Mouse (Mus musculus): ENCODE measurements around the gene Mtx2.

The Mtx2 gene

DNA sequence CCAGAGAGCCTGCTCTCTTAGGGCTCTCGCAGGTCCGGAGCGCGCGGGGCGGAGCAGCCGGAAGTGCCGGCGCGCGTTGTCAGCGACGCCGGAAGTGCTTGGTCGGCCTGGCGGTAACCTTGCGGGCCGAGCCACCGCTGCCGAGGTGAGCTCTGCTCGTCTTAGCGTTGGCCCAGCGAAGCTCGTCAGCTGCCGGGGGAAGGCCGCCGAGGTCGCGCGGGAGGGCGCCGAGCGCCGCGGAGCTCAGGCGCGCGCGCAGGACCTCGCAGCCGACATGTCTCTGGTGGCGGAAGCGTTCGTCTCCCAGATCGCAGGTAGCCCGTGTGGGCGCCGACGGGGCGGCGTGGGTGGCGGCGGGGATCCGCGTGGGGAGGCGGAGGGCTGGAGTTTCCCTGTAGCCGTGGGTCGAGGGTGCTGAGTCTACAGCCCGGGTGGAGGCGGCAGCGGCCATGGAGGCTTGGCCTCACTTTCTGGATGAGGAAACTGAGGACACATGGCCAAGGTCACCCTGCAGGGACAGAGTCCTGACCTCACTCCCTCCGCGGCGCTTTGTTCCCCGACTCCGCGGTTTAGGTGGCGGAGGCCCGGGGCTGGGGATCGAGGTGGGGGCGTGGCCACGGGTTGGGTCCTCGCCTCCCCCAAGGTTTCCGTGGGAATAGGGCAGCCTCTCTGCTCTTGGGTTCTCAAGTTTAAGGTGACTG is at the start of gene Mtx2:
Mtx2 (plus strand) TSS at position 74 of the 701 bp plus-strand sequence.
- peak; percentile 86 for DNase-seq

DNA sequence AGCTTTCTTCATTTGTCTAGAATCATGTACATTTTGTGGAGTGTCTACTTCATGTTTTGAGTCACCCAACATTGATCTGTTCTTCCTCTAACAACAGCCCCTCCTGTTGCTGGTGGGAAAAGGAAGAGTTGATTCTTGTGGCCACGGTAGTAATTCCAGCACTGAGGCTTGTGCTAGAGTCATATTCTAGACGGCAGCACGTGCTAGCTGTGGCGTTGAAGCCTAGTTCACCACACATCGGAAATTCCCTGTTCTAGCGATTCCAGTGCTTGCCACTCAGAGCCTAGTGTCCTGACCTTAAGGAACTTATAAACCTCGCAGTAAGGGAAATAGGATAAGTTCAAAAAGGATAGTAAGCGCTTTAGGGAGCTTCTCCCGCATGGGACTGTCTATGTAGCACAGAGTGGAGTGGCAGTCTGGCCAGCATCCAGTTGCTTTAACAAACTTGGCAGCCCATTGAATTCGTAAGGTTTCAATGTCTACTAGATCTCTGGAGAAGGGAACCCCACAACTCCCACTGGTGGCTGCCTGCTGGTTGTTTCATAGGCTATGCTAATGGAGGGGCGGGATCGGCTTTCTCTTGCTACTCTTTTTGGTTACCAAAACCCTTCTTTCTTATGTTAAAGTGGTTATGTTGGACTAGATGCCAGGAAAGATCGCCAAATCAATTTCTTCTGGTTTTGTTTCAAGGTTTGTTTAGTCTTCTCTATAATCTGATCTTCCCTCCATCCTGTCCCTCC is 47.9 kb upstream of the Mtx2 start:
- no peak for DNase-seq

DNA sequence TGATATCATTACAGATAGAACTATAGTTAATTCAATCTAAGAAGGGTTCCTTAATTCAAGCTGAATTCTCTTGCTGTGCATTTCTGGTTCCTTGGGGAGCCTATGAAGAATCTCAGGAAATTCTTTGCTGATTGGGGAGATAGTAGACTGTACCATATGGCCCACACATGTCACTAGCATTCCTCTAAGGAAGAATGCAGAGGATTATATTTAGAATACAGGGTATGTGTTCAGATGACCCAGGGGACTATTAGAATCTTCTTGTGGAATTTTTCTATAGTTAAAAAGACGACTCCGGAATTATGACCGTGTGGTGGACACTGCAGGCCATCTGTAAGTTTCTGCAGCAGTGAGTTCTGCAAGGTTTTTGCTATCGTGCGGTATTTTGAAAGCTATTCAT is 44.2 kb upstream of the Mtx2 start:
- DNase-seq, result no peak

DNA sequence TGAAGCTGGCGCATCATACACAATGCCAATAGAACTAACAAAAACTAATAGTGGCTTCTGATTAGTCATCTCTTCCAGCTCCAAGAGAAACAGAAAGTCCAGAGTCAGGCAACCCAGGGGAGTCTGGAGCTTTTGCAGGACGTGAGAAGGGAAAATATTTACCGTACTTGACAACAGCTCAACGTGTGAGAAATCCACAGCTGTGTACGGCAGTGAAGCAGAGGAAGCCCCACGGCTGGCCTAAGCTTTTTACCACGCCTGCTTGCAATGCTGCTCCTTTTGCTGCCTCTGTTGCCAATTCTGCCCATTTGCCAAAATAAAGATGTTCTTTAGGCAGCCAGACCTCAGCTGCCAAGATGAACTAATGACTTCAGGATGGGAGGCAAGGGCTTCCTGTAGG is 30.1 kb upstream of the Mtx2 start:
- no peak for DNase-seq

DNA sequence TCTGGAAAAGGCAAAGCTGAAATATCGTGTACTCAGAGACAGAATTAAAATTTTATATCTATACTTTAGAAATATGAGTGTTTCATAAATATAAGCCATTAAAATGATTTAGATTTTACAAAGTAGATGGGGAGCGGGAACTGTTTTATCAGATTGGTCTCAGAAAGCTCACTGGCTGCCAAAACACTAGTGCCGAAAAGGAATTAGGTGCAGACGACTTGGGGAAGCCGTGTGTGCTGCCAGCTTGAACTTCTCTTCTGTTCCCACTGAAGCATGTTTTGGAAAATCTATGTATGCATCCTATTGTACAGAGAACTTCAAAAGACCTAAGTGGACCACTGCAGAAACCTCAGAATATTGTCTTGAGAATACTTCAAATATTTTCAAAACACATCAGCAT is 17.2 kb upstream of the Mtx2 start:
- no peak for DNase-seq

DNA sequence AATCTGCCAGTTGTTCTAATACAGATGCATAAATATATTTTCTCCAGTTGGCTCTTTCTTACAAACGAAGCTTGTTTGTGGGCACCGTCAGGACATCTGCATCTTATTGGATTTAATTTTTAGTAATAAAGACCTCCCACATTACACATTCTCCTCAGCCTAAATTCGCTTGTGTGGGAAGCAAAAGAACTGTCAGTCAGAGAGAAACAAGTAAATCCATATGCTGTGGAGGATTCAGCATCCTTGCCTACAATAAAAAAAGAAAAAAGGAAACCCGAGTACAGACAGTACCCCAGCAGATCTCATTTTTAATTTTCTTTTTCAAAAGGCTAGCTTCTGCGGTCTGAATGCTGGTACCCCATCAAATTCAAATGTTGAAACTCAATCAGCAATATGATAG is 2.9 kb upstream of the Mtx2 start:
- no peak for DNase-seq

DNA sequence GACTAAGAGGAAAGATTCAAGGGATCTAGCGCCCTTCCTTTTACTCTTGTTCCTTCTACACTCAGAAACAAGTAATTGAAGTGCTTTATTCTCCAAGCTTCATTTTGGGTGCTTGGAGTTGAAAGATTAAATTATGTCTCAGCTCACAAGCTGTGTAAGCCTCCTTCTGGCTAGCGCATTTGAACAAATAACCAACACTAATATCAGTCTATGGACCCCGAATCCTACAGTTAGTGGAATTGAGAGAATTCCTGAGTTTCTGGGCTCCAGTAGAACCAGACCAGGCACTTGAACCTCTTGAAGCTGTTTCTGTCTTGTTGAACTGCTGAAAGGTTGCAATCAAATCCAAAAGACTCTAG is 253 bp upstream of the Mtx2 start:
- no peak for DNase-seq

DNA sequence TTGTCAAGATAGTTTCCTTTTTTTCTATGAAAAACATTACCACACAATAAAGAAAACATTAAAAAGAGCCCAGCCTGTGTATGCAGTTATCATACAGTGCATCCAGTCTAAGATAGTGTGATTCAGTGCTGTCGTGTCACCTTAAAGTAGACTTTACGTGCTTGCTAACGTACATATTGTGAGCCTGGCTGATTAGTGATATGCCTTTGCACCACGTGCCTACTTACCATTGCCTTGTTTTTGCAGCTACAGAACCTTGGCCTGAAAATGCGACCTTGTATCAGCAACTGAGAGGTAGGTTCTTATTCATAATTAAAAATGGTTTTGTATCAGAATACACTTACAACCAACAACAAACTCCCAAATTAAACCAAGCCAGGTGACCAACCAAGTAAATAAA is 21.4 kb downstream of the Mtx2 start:
- no peak for DNase-seq

DNA sequence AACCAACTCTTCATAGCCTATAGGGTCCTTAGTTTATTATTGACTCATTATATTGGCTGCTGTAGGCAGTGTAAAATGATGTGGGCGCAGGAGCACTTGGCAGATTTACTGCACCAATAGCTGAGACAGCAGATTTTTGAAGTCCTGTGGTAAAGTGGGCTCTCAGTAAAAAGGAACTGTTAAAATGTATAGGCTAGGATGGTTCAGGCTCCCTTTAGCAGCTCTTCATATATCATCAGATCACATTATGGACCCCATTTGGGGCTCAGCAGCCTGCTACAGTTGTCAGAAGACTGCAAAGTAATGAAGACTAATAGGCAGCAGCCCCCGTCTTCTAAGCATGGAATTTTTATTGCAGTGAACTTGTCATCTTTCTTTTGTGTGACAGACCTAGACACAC is 21.9 kb downstream of the Mtx2 start:
- no peak for DNase-seq

DNA sequence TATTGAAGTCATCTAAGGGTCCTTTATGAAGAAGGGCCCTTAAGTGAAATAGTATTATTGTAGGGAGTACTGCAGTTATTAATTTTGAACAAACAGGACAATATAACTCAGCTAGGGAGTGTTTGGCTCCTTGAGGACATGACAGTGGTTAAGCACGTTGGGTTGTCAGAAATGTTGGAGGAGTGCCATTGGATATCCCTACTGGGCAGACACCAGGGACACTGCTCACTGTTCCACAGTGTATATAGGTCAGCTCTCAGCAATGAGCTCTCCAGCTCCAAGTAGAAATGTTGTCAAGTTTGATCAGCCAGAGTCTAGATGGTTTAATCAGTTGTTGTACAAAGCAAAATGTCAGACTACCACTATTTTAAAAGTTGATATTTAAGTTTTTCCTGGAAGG is 24.4 kb downstream of the Mtx2 start:
- no peak for DNase-seq

DNA sequence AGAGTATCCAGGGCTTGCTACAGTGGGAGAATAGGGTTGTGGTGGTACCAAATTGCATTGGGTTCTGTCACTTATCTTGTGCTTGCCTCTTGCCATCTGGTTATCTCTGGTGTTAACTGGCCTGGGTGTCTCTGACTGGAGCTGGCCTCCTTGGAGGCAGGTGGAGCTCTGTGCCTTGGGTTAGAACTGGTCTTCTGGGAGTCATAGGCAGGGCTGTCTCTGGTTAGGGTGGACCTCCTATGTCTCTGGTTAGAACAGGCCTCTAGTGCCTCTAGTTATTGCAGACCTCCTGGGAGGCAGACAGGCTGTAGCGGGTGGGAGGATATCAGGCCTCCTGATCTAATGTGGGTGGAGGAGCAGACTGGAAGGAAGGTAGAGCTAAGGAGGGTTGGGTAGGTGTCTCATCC is 36.5 kb downstream of the Mtx2 start:
- DNase-seq, result no peak

DNA sequence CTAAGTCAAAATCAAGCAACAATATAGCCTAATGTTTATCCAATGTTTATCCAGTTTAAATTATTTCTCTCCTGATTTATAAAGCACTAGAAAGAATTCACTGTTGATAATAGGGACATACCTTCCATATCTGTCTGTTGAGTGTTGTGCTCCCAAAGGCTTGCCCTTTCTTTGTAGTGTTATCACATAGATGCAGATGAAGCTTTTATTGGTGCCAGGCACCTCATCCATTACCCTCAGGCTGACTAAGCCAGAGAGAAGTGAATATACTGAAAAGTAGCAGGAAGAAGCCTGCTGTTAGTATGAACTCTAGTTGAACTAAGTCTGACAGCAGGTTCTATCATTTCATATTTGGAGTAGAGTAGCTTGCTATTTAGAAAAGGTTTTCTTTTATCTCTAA is 39.8 kb downstream of the Mtx2 start:
- DNase-seq, result no peak

DNA sequence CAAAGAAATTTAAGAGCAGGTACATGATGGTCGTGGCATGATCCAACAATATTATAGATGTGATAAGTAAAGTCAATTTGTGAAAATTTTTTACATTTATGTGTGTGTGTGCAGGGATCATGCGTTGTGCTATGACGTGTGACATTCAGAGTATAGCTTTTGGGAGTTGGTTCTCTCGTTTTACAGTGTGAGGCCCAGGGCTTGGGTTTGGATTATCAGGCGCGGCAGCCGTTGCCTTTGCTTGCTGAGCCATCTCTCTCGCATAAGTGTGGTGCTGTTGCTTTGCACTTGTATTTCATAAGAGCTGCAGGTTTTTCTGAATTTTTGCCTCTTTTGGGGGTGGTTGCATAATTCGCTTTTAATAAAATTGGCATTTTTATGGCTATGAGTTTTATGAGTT is 48.4 kb downstream of the Mtx2 start:
- DNase-seq, result no peak

DNA sequence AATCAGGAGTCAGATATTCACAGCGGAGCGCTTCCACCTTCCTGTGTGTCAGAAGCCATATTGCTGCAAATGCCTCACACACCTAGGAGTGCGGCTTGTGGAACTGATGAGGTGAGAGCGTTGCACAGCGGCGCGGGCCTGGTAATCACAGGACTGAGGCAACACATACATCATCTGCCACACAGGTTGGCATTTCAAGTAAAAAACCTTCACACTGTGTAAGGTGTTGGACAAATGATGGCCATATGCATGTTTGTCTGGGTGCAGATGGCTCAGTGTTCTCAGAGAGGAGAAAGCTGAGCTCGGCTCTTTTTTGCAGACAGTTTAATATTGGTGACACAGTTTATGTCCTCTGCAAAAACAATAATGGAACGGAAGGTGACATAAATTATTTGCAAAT is 58.8 kb downstream of the Mtx2 start:
- no peak for DNase-seq

DNA sequence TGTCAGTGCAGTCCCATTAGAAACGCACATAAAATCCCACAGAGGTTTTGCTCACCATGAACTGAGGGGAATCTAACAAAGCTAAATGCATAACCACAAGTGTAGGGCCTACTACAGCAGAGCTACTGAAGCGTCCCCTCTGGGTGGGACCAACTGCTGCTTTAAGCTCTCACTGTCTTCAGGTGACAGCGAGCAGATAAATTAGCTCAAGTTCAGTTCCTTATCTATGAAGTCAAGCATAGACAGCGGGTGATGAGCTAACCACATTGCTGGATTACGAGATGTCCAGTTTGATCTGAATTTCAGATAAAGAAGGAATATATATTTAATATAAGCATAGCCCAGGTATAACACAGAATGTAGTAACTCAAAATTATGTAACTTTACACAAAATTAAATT is 66.3 kb downstream of the Mtx2 start:
- no peak for DNase-seq

DNA sequence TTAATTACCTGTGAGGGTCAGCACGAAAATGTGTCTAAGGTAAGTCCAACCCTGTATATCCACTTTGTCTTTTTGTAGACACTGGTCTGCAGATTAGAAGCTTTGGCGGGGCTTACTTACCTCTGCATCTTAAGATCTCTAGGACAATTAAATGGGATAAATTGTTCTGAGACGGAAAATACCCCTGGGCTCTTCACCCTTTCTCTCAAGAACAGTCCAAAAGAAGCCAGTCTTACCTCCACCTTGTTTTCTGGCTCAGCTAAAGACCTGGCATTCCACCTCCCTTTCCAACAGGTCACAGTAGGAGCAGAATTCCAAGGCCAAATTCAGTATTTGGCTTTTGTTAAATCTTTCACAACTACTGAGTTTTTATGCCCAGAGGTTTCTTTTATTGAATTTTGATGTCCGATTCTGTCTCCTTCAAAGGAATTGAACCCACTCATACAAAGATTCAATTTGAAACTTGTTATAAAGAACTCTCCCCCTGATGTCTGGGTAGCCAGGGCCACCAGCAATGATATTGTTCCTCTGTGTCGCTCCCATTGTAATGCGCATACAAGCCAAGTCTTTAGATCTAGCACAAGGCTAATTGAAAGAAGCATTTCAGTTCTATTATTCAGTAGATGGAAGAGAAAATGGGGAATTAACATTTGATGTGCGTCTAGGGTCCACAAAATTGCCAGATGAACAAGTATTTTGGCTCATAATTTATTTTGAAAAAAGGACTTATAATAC is 67.4 kb downstream of the Mtx2 start:
- no peak for DNase-seq

DNA sequence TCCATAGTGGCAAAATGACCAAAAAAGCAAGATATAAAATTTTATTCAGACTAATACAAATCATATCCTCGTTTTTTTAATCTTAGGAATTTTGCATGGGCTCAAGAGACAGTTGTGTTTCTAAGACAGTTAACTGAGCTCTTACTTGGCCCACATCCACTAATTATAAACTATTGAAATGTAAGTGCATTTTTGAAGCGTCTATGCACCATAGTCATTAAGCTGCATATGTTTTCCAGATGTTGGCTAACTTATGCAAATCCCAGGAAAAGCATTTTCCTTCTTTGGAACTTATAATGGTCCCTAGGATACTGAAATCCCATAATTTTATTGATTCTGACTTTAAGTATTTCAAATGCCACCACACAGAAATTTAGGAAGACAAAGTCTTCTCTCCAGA is 68.5 kb downstream of the Mtx2 start:
- no peak for DNase-seq

DNA sequence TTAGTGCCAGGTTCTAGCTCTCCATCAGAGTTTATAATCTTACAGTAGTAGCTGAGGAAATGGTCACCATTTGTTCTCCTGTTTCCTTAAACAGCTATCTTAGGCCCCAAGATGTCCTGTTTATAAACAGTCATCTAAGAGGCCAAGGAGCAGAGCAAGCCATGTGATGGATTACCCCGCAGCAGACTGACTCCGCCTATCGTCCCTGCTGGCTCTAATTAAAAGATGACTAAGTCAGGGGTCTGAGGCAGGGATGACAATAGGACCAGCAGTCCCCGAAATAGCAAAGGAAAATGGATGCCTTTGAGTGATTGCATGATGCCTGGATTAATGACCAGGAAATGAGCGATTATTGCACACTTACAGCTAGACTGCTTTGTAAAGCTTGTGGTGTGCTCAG is 74.4 kb downstream of the Mtx2 start:
- no peak for DNase-seq

DNA sequence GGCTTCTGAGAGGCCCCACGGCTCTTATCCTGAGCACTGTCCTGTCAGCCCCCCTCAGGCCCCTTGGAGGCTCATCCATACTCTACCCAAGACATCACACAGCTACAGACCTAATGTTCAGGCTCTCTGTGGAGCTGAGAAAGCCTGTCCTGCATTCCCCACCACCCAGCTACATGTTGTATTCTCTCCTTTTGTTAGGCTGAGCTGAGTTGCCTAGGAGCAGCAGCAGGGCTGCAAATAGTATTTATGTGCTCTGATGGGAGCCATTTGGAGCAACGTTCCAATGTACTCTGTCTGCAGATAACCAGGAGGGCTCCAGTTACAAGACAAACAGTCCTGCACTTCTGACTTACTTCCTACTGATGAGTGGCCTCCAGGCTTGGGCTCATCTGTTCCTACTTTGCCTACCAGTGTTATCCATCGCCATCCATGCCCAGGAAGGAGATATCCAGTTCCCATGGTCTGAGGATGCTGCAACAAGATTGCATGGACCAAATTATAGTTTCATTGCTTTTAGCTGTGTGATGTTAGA is 76.2 kb downstream of the Mtx2 start:
- no peak for DNase-seq

DNA sequence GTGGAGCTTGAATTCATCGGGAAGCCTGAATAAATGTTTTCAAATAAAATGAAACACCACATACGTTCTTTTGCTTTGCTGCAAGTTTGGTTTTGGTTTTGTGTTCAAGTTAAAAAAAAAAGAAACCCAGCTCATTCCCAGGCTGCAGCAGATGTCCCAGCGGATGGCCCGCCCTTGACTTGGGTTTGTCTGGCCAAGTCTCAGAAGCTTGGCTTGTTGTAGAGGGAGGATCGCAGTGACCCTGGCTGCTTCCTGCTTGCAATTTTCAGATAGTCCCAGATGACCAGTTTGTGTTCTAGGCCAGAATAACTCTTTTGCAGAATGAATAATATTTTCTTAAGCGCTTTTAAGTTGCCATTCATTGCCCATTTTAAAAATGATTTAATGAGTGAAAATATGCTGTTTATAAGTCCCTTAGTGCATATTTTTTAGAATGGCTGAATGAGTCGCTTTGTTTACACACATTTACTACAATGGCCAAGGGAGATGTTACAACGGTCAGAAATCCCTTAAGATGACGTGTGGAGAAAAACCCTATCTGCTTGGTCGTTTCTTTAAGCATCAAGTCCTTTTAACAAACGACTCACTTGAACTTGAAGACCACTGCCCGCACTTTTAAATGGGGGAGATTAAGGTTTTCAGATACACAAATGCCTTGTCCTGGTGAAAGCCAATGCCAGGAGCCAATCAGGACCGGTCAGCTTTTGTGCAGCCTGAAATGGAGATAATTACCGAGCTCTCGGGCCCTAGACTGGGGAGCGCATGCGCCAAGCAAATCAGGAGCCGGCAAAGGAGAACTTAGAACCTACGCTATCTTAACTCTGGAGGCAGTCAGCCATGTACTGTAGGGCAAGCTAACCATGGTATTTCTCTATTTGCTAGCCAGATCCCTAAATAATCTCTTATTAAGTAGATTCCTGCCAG is 82.0 kb downstream of the Mtx2 start:
- peak; percentile 33 for DNase-seq

DNA sequence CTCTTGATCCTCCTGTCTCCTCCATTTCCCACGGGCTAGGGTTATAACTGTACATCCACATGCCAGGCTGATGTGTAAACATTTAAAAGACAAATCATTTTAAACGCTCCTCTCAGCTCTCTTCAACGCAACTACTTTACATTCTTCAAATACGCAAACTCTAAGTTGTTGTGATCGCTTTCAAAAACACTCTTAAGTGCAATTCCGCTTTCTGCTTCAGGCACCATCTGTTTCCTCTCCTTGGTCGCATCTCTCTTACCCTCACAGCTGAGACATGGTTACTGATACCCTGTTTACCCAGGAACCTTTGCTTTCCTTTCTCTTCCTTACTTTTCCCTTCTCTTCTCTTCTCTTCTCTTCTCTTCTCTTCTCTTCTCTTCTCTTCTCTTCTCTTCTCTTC is 86.4 kb downstream of the Mtx2 start:
- DNase-seq, result no peak

DNA sequence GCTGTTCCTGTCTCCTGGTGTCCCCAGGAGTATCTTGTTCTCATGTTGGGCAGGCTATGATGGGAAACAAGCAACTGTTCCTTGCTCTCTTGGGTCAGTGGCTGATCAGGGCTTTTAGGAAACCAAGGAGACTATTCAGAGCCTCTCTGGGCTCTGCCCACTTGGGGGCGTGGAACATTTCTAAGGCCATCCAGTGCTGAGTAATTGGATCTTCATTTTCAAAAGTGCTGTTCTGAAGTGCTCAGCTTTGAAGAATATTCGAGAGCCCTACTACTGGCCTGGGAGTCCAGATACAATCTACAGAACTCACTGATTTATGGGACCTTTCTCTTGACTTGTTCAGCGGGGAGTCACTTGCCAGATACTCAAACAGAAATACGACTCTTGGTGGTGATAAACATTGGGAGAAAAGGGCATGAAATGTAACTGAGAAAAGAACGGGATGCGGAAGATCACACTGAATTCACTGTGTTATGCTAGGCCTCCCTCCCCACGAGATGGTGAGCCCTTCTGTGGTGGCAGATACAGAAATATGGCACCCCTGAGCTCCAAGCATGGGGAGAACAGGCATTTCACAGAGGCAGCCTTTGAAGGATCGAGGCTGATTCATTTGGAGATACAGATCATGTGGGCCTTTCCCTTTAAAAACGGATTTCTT is 92.4 kb downstream of the Mtx2 start:
- no peak for DNase-seq

All from kidney, adult 18-20 months (tissue).